Mouse (Mus musculus): ENCODE results near the gene Cox6b1. TPM values are rescaled to one million over a fixed set of nuclear protein-coding genes. Genes with fewer than 3 reads are reported as not detected.

Gene Cox6b1
- total RNA-seq, 2 experiments from 2014 or later: 2,016 to 2,070 TPM

- DNase-seq (ENCODE audit: low spot score): peak; percentile 40
These were observed 37.9 kb downstream of the Cox6b1 start for GRCm38 (mm10) chr7:30587842-30588667.

- no peak for DNase-seq (ENCODE audit: low spot score)
These were observed 39.4 kb downstream of the Cox6b1 start for GRCm38 (mm10) chr7:30586455-30587020.

GRCm38 (mm10) chr7:30585170-30585569, 40.8 kb downstream of the Cox6b1 start:
- DNase-seq (ENCODE audit: low spot score): no peak

DNA sequence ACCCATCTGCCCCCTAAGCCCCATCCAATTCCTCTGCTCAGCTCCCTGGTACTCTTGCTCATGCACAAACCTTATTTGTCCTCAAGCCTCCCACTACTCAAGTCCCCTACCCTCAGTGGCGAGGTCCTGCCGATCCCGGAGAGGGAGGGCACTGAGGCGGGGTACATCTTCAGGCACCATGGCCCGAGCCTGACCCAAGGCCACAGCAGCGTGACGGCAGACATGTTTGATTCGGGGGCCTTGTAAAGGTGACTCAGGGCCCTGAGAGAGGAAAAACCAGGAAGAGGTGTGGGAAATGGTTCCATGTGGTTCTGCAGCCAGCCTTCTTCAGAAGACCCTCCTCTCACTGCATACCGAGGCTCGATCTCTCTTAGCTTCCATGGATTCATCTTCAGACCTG, 41.6 kb downstream of the Cox6b1 start:
- no peak for DNase-seq (ENCODE audit: low spot score)

- DNase-seq (ENCODE audit: low spot score): no peak
These were observed 44.4 kb downstream of the Cox6b1 start for GRCm38 (mm10) chr7:30581547-30581946.

DNA sequence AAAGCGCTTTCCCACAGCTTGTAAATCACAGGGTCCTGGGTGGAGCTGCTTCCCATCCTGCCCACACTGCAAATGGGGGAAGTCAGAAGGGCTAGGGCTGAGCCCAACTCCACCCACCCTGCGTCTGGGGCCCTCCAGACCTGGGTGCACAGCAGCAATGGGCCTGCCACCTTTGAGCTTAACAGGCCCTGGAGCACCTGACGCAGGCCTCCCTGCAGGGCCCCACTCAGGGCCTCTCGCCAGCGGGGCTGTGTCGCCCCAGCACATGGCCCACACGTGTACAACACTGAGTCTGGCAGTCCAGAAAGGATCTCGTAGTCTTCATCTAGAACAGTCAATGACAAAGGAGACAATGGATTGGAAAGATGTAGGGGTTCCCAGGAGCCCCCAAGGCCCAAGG, 46.0 kb downstream of the Cox6b1 start:
- no peak for DNase-seq (ENCODE audit: low spot score)

DNA sequence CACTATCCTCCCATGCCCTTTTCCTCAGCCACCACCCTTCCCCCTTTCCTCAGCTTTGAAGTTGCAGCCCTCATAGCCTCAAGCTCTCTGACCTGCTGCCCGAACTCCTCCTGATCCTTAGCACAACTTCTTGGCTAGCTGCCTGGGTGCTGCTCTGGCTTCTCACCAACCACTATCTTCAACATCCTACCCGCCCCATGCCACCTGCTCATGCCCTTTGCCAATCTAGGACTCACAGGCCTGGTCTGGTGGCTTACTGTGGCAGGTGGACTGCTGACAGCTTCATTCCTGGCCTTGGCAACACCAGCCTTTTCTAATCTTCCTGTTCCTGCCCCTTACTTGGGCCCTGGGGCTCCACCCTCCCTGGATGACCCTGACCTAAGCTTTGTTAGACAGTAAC, 53.0 kb downstream of the Cox6b1 start:
- peak; percentile 91 for DNase-seq (ENCODE audit: low spot score)

DNA sequence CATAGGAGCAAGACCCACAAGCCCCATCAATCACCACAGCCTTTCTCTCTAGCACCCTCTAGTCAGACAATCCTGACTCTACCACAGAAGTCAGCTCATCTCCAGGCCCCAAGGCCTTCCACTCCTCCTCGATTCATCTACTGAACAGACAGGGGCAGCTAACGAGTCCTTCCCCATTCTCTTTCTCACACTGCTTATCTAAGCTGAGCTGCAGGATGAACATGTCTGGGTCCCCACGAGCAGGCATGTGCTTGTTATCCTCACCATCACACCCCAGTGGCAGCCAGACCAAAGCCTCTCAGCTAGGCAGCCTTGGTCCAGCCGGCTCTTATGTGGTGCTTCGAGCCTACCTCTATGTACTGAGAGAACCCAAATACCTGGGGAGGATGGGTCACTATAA, 53.6 kb downstream of the Cox6b1 start:
- no peak for DNase-seq (ENCODE audit: low spot score)

DNA sequence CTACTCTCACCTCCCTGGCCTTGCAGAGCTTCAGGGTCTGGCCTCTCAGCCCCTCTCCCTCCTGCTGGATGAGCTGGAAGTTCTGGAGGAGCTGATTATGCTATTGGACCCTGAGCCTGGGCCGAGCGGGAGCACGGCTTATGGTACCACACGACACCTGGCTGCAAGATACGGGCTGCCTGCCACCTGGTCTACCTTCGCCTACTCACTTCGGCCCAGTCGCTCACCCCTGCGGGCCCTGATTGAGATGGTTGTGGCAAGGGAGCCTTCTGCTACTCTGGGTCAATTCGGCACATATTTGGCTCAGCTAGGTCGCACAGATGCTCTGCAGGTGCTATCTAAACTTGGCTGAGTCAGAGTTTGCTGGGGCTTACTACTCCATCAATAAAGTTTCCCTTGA, 58.4 kb downstream of the Cox6b1 start:
- DNase-seq (ENCODE audit: low spot score): no peak

Small RNAs within 50 kb of the gene (microRNA-seq; reads per million reads assigned to microRNA genes)
- not detected for gene Mir3569

Other genes starting within 250 kb of the Cox6b1 start
- 1 to 10 TPM; 3.3 to 6.3 TPM for gene Tyrobp, start 212.4 kb downstream of the Cox6b1 start, total RNA-seq (2021)
- gene Hcst, start 206.3 kb downstream of the Cox6b1 start, total RNA-seq (2021): not detected
- under 1 TPM in 1 of 2 experiments, not detected in 1; 0.11 TPM for gene Nfkbid, start 204.4 kb downstream of the Cox6b1 start, total RNA-seq (2021)
- gene Aplp1, start 180.6 kb downstream of the Cox6b1 start, total RNA-seq (2021): 1 to 10 TPM in 1 of 2 experiments, under 1 TPM in 1; 0.82 to 1.4 TPM
- not detected for gene Kirrel2, start 168.5 kb downstream of the Cox6b1 start, total RNA-seq (2021)
- not detected for gene Nphs1, start 167.8 kb downstream of the Cox6b1 start, total RNA-seq (2021)
- not detected for gene Prodh2, start 132.5 kb downstream of the Cox6b1 start, total RNA-seq (2021)
- under 1 TPM; 0.27 to 0.47 TPM for gene Arhgap33, start 91.1 kb downstream of the Cox6b1 start, total RNA-seq (2021)
- 1,000 to 10,000 TPM; 1,641 to 2,096 TPM for gene Hspb6, start 74.0 kb downstream of the Cox6b1 start, total RNA-seq (2021)
- 1 to 10 TPM; 5.1 to 8.0 TPM for gene Proser3, start 73.9 kb downstream of the Cox6b1 start, total RNA-seq (2021)
- gene Lin37, start 66.3 kb downstream of the Cox6b1 start, total RNA-seq (2021): 1 to 10 TPM; 8.7 to 9.0 TPM
- gene U2af1l4, start 62.9 kb downstream of the Cox6b1 start, total RNA-seq (2021): 10 to 100 TPM; 50.9 to 53.6 TPM
- gene Gm49396, start 62.8 kb downstream of the Cox6b1 start, total RNA-seq (2021): 1 to 10 TPM; 1.0 to 1.3 TPM
- gene Psenen, start 62.5 kb downstream of the Cox6b1 start, total RNA-seq (2021): 100 to 1,000 TPM; 122 to 132 TPM
- 1 to 10 TPM in 1 of 2 experiments, under 1 TPM in 1; 0.82 to 1.4 TPM for gene Igflr1, start 60.7 kb downstream of the Cox6b1 start, total RNA-seq (2021)
- 10 to 100 TPM; 12.5 to 12.9 TPM for gene Kmt2b, start 37.4 kb downstream of the Cox6b1 start, total RNA-seq (2021)
- not detected for gene Zbtb32, start 27.2 kb downstream of the Cox6b1 start, total RNA-seq (2021)
- not detected for gene Upk1a, start 13.3 kb downstream of the Cox6b1 start, total RNA-seq (2021)
- gene Etv2, start 9.7 kb upstream of the Cox6b1 start, total RNA-seq (2021): not detected
- 10 to 100 TPM; 37.6 to 40.7 TPM for gene Rbm42, start 24.2 kb upstream of the Cox6b1 start, total RNA-seq (2021)
- 1 to 10 TPM; 2.6 to 3.8 TPM for gene Haus5, start 38.8 kb upstream of the Cox6b1 start, total RNA-seq (2021)
- 1 to 10 TPM; 2.8 to 3.9 TPM for gene Pmis2, start 45.5 kb upstream of the Cox6b1 start, total RNA-seq (2021)
- not detected for gene 2200002J24Rik, start 72.8 kb upstream of the Cox6b1 start, total RNA-seq (2021)
- under 1 TPM in 1 of 2 experiments, not detected in 1; 0.07 TPM for gene Atp4a, start 86.1 kb upstream of the Cox6b1 start, total RNA-seq (2021)
- 100 to 1,000 TPM; 215 to 233 TPM for gene Tmem147, start 103.4 kb upstream of the Cox6b1 start, total RNA-seq (2021)
- not detected for gene Gapdhs, start 117.5 kb upstream of the Cox6b1 start, total RNA-seq (2021)
- 1 to 10 TPM; 2.8 to 4.9 TPM for gene Sbsn, start 125.3 kb upstream of the Cox6b1 start, total RNA-seq (2021)
- under 1 TPM; 0.46 to 0.97 TPM for gene Dmkn, start 137.6 kb upstream of the Cox6b1 start, total RNA-seq (2021)
- 1 to 10 TPM in 1 of 2 experiments, not detected in 1; 2.1 TPM for gene Krtdap, start 161.7 kb upstream of the Cox6b1 start, total RNA-seq (2021)
- under 1 TPM; 0.50 to 0.90 TPM for gene Ffar2, start 197.6 kb upstream of the Cox6b1 start, total RNA-seq (2021)
- not detected for gene Ffar3, start 230.0 kb upstream of the Cox6b1 start, total RNA-seq (2021)
- gene Ffar1, start 235.4 kb upstream of the Cox6b1 start, total RNA-seq (2021): not detected